Comparison of ENCODE assay signal across 9 mouse cellular contexts in genomic region chrX:36820201-36820600, GRCm38 (mm10). TPM values are rescaled to one million over a fixed set of nuclear protein-coding genes. Genes with fewer than 3 reads are reported as not detected.
A peak's percentile ranks its signal among the peaks of the same experiment; 100 is the strongest.
DNase-seq lines count a peak whose midpoint lies in the region; ATAC-seq and TF ChIP-seq lines count a peak whose summit lies in the region.
"Had no signal": no experiment of that assay in that cellular context is flagged by ENCODE, and none has a peak within 500 bp of the region (broad histone marks: within the 10 kb centered on the region; RNA-seq: fewer than 3 reads in every experiment).

No protein-coding gene starts in this region.

- no peak overlapping the region for H3K9ac ChIP-seq in midbrain, postnatal 0 days (replicated peaks; ENCODE audit: low read length, poor library complexity, severe bottlenecking)
- H3K9ac ChIP-seq: hindbrain, embryonic 15.5 days had no signal

- ATAC-seq in granulocyte monocyte progenitor cell, adult 5-6 weeks (replicated peaks; ENCODE audit: poor library complexity, severe bottlenecking): peak; percentile 72
- no peak for ATAC-seq in midbrain, postnatal 0 days (ENCODE audit: low FRiP score)

- no peaks in the 10 kb centered on the region for H3K9me3 ChIP-seq in midbrain, postnatal 0 days (ENCODE audit: low read length)
- H3K9me3 ChIP-seq: hindbrain, embryonic 15.5 days had no signal

- H3K36me3 ChIP-seq in midbrain, postnatal 0 days (ENCODE audit: insufficient read depth, low read length): no peaks in the 10 kb centered on the region
- H3K36me3 ChIP-seq: hindbrain, embryonic 15.5 days had no signal

- no peak overlapping the region for H3K4me3 ChIP-seq in bone marrow macrophage, adult 2 months (ENCODE audit: insufficient read depth, low read length)
- no peak overlapping the region for H3K4me3 ChIP-seq in midbrain, postnatal 0 days (ENCODE audit: low read depth, low read length)
- H3K4me3 ChIP-seq: hindbrain, embryonic 15.5 days had no signal

- H3K4me2 ChIP-seq in midbrain, postnatal 0 days (ENCODE audit: low read depth, low read length, poor library complexity, severe bottlenecking): no peak overlapping the region
- H3K4me2 ChIP-seq: hindbrain, embryonic 15.5 days had no signal

- TF ChIP-seq POLR2A in bone marrow macrophage, adult 2 months (IDR thresholded peaks at IDR 0.05; ENCODE audit: borderline replicate concordance, low read depth, low read length): no peak

- H3K27ac ChIP-seq in bone marrow macrophage, adult 2 months (ENCODE audit: insufficient read depth, low read depth, low read length): no peak overlapping the region
- no peak overlapping the region for H3K27ac ChIP-seq in midbrain, postnatal 0 days (ENCODE audit: low read depth, low read length)
- H3K27ac ChIP-seq: hindbrain, embryonic 15.5 days had no signal

- DNase-seq in cerebellum, adult 18-20 months: peak; percentile 37 to 40
- no peak for DNase-seq in cerebellum, adult 9-11 months
- DNase-seq in A20 (ENCODE audit: low read depth, low spot score): peak; percentile 48
- DNase-seq in layer of hippocampus, postnatal 36 days: peak; percentile 13 to 21
- DNase-seq in midbrain, postnatal 0 days (ENCODE audit: low spot score): peak; percentile 62
- DNase-seq in thymus, postnatal 36 days: peak; percentile 34 to 41

- 20% methylated on average over 4 of the region's 4 CpGs for WGBS in midbrain, postnatal 0 days

- peak; percentile 23; the same call in 1 of the 2 replicates for TF ChIP-seq CTCF in bone marrow macrophage, adult 2 months (IDR thresholded peaks at IDR 0.05; ENCODE audit: low read depth, low read length)
- peak; percentile 66 for TF ChIP-seq CTCF in midbrain, postnatal 0 days (IDR thresholded peaks at IDR 0.05)

- H3K27me3 ChIP-seq in midbrain, postnatal 0 days (ENCODE audit: insufficient read depth, low read length): no peaks in the 10 kb centered on the region
- H3K27me3 ChIP-seq: hindbrain, embryonic 15.5 days had no signal

- peaks cover 4% of the 10 kb centered on the region for H3K4me1 ChIP-seq in bone marrow macrophage, adult 2 months (ENCODE audit: control insufficient read depth, insufficient read depth, low read length)
- no peaks in the 10 kb centered on the region for H3K4me1 ChIP-seq in midbrain, postnatal 0 days (ENCODE audit: insufficient read depth, low read length)

RNA-seq across cellular contexts. Expression of gene Slc25a5, which starts 24.8 kb away (rescaled TPM):
- polyA plus RNA-seq in bone marrow macrophage, adult 2 months (2012; ENCODE audit: insufficient read depth, insufficient read length, missing spikeins): 259 and 263 TPM in 2 replicates
- total RNA-seq in granulocyte monocyte progenitor cell, adult 5-6 weeks (2014; fragmentation: Nextera tagmentation): 933 and 1,044 TPM in 2 replicates
- 865 and 1,012 TPM in 2 replicates for total RNA-seq in granulocyte monocyte progenitor cell, adult 5-6 weeks (2017)
- 100 to 1,000 TPM; 336 to 357 TPM for total RNA-seq in layer of hippocampus, postnatal 36 days (2021)
- 346 and 392 TPM in 2 replicates for total RNA-seq in midbrain, postnatal 0 days (2014; rRNA removed)
- polyA plus RNA-seq in midbrain, postnatal 0 days (2015; fragmentation: Nextera tagmentation; extraction: Ambion mirVana): 483 and 520 TPM in 2 replicates

RNA-seq across cellular contexts. Expression of gene Ube2a, which starts 53.5 kb away (rescaled TPM):
- 72.7 and 93.4 TPM in 2 replicates for polyA plus RNA-seq in bone marrow macrophage, adult 2 months (2012; ENCODE audit: insufficient read depth, insufficient read length, missing spikeins)
- total RNA-seq in granulocyte monocyte progenitor cell, adult 5-6 weeks (2014; fragmentation: Nextera tagmentation): 108 and 126 TPM in 2 replicates
- total RNA-seq in granulocyte monocyte progenitor cell, adult 5-6 weeks (2017): 12.7 and 28.0 TPM in 2 replicates
- 10 to 100 TPM; 55.9 to 62.0 TPM for total RNA-seq in layer of hippocampus, postnatal 36 days (2021)
- total RNA-seq in midbrain, postnatal 0 days (2014; rRNA removed): 39.4 and 40.4 TPM in 2 replicates
- 110 and 123 TPM in 2 replicates for polyA plus RNA-seq in midbrain, postnatal 0 days (2015; fragmentation: Nextera tagmentation; extraction: Ambion mirVana)

RNA-seq across cellular contexts. Expression of gene C330007P06Rik, which starts 53.7 kb away (rescaled TPM):
- polyA plus RNA-seq in bone marrow macrophage, adult 2 months (2012; ENCODE audit: insufficient read depth, insufficient read length, missing spikeins): 38.2 and 42.6 TPM in 2 replicates
- 26.3 and 26.8 TPM in 2 replicates for total RNA-seq in granulocyte monocyte progenitor cell, adult 5-6 weeks (2014; fragmentation: Nextera tagmentation)
- 70.1 and 71.1 TPM in 2 replicates for total RNA-seq in granulocyte monocyte progenitor cell, adult 5-6 weeks (2017)
- 10 to 100 TPM; 40.0 to 44.5 TPM for total RNA-seq in layer of hippocampus, postnatal 36 days (2021)
- 22.0 and 28.6 TPM in 2 replicates for total RNA-seq in midbrain, postnatal 0 days (2014; rRNA removed)
- polyA plus RNA-seq in midbrain, postnatal 0 days (2015; fragmentation: Nextera tagmentation; extraction: Ambion mirVana): 16.9 and 18.8 TPM in 2 replicates
